Mouse (Mus musculus): ENCODE measurements around the gene Tnfrsf9. TPM values are rescaled to one million over a fixed set of nuclear protein-coding genes. Genes with fewer than 3 reads are reported as not detected.
A peak's percentile ranks its signal among the peaks of the same experiment; 100 is the strongest.

The Tnfrsf9 gene
- total RNA-seq, 2 experiments from 2014 or later = 0.16 to 0.22 TPM

- intact Hi-C loops (cut with DNase I; ENCODE audit: low total_unique reads) = no loop called here
- no peak for DNase-seq
These were observed 10.6 kb downstream of the Tnfrsf9 start for GRCm38 (mm10) chr4:150924936-150925335.

GRCm38 (mm10) chr4:150925923-150926322 is 11.6 kb downstream of the Tnfrsf9 start:
- intact Hi-C loops (cut with DNase I; ENCODE audit: low total_unique reads) = no loop called here
- no peak for DNase-seq

GRCm38 (mm10) chr4:150926924-150927705 is 12.8 kb downstream of the Tnfrsf9 start:
- no peak for DNase-seq
- intact Hi-C loops (cut with DNase I; ENCODE audit: low total_unique reads) = no loop called here

GRCm38 (mm10) chr4:150927789-150928188 is 13.4 kb downstream of the Tnfrsf9 start:
- no peak for DNase-seq
- intact Hi-C loops (cut with DNase I; ENCODE audit: low total_unique reads) = no loop called here

- DNase-seq = no peak
- intact Hi-C loops (cut with DNase I; ENCODE audit: low total_unique reads) = no loop called here
These were observed 19.1 kb downstream of the Tnfrsf9 start for GRCm38 (mm10) chr4:150933503-150933902.

GRCm38 (mm10) chr4:150937293-150938062 is 23.1 kb downstream of the Tnfrsf9 start:
- intact Hi-C loops (cut with DNase I; ENCODE audit: low total_unique reads) = no loop called here
- DNase-seq = no peak

GRCm38 (mm10) chr4:150938063-150938452 is 23.7 kb downstream of the Tnfrsf9 start:
- no peak for DNase-seq
- intact Hi-C loops (cut with DNase I; ENCODE audit: low total_unique reads) = no loop called here

- intact Hi-C loops (cut with DNase I; ENCODE audit: low total_unique reads) = no loop called here
- no peak for DNase-seq
These were observed 25.8 kb downstream of the Tnfrsf9 start for GRCm38 (mm10) chr4:150939991-150940651.

GRCm38 (mm10) chr4:150944707-150945106 is 30.3 kb downstream of the Tnfrsf9 start:
- intact Hi-C loops (cut with DNase I; ENCODE audit: low total_unique reads) = no loop called here
- no peak for DNase-seq

- intact Hi-C loops (cut with DNase I; ENCODE audit: low total_unique reads) = no loop called here
- no peak for DNase-seq
These were observed 36.6 kb downstream of the Tnfrsf9 start for GRCm38 (mm10) chr4:150950972-150951371.

GRCm38 (mm10) chr4:150956369-150957105 is 42.2 kb downstream of the Tnfrsf9 start:
- intact Hi-C loops (cut with DNase I; ENCODE audit: low total_unique reads) = no loop called here

GRCm38 (mm10) chr4:150957106-150957458 is 42.7 kb downstream of the Tnfrsf9 start:
- intact Hi-C loops (cut with DNase I; ENCODE audit: low total_unique reads) = no loop called here
- no peak for DNase-seq

More at GRCm38 (mm10) chr4:150956369-150957105, 42.2 kb downstream of the Tnfrsf9 start:
- DNase-seq = no peak

GRCm38 (mm10) chr4:150958536-150958935 is 44.2 kb downstream of the Tnfrsf9 start:
- intact Hi-C loops (cut with DNase I; ENCODE audit: low total_unique reads) = no loop called here
- no peak for DNase-seq

- intact Hi-C loops (cut with DNase I; ENCODE audit: low total_unique reads) = no loop called here
- no peak for DNase-seq
These were observed 47.9 kb downstream of the Tnfrsf9 start for GRCm38 (mm10) chr4:150962231-150962630.

GRCm38 (mm10) chr4:150963711-150964110 is 49.3 kb downstream of the Tnfrsf9 start:
- intact Hi-C loops (cut with DNase I; ENCODE audit: low total_unique reads) = no loop called here
- DNase-seq = peak; percentile 27

- peak; percentile 81 for DNase-seq
- intact Hi-C loops (cut with DNase I; ENCODE audit: low total_unique reads) = loop anchor here (5.0 kb wide), 1 partner anchor 313 kb away; the partner anchor contains the start of gene Slc45a1
These were observed 50.5 kb downstream of the Tnfrsf9 start for GRCm38 (mm10) chr4:150964635-150965554.

GRCm38 (mm10) chr4:150965555-150965951 is 51.2 kb downstream of the Tnfrsf9 start:
- intact Hi-C loops (cut with DNase I; ENCODE audit: low total_unique reads) = loop anchor here (5.0 kb wide), 1 partner anchor 313 kb away; the partner anchor contains the start of gene Slc45a1
- no peak for DNase-seq

- intact Hi-C loops (cut with DNase I; ENCODE audit: low total_unique reads) = loop anchor here (5.0 kb wide), 1 partner anchor 314 kb away; the partner anchor contains the start of gene Slc45a1
- DNase-seq = peak; percentile 22
These were observed 52.2 kb downstream of the Tnfrsf9 start for GRCm38 (mm10) chr4:150966556-150966955.
